Mouse (Mus musculus) brain, embryonic 14.5 days (tissue): ENCODE measurements around the gene Ttc5.

Experiments used
- CTCF ChIP-seq: fragments of 200-500 bp; IDR thresholded peaks from 2 replicates; pipeline ENCODE4 v1.5.1; 2012; ENCODE audit warnings: inconsistent platforms, mild to moderate bottlenecking, moderate library complexity, borderline replicate concordance; ENCODE audit not compliant: insufficient read depth, insufficient read length; ENCODE audit errors: extremely low read depth
- POLR2A ChIP-seq: fragments of 200-500 bp; IDR thresholded peaks from 2 replicates; pipeline ENCODE4 v1.6.1; 2012; ENCODE audit warnings: mild to moderate bottlenecking, inconsistent platforms, borderline replicate concordance; ENCODE audit not compliant: poor library complexity, insufficient read depth, insufficient read length, severe bottlenecking; ENCODE audit errors: extremely low read depth

DNA sequence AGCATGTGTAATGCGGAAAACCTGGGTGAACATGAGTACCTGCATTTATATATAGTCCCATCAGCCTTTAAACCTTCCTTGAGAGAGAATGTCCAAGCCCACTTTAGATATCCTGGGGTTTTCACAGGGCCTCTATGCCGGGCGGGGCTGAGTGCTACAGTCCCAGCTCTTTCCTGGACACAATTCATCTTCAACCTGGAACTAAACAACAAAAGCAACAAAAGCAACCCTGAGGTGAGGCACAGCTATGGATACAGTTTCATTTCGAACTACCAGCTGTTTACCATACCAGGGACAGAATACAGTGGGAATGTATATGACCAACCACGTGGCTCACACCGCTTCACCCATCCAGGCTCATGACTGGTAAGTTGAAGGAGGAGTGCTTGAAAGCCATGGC is 17.1 kb upstream of the Ttc5 start:
- TF ChIP-seq CTCF (no peak), POLR2A (no peak)
